Mouse (Mus musculus): ENCODE measurements around the gene Ano7. TPM values are rescaled to one million over a fixed set of nuclear protein-coding genes. Genes with fewer than 3 reads are reported as not detected.

Gene Ano7
- total RNA-seq (2014; fragmentation: Nextera tagmentation) = 0.43 TPM in 1 of 2 replicates, not detected in the other
- 0.99 TPM in 1 of 2 replicates, not detected in the other for total RNA-seq (2017)

GRCm38 (mm10) chr1:93373665-93374064 lies at the start of gene Ano7:
Gene Ano7 (plus strand): TSS chr1:93373930.
- ATAC-seq (replicated peaks; ENCODE audit: poor library complexity, severe bottlenecking) = no peak

DNA sequence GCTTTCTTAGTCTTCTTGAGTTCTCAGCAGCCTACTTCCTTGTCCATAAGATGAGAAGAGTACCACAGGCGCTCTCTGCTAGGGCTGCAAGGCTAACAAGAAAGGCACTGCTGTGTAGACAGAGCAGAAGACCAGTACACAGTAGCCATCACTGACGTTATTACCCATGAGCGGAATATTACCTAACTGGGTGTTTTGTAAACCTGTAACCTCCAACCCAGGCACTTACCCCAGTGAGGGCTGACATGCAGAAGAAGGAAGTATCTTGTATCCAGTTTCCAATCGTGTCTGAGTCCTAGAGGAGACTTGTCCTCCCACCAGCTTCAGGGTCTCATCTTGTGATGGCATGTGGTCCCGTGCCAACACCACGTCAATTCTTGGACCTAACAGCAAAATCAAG lies 49.8 kb upstream of the Ano7 start:
- ATAC-seq (replicated peaks; ENCODE audit: poor library complexity, severe bottlenecking) = peak; percentile 33; the same call in 1 of the 2 replicates

GRCm38 (mm10) chr1:93326446-93326845 lies 47.3 kb upstream of the Ano7 start:
- no peak for ATAC-seq (replicated peaks; ENCODE audit: poor library complexity, severe bottlenecking)

GRCm38 (mm10) chr1:93334621-93335020 lies 39.1 kb upstream of the Ano7 start:
- ATAC-seq (replicated peaks; ENCODE audit: poor library complexity, severe bottlenecking) = no peak

DNA sequence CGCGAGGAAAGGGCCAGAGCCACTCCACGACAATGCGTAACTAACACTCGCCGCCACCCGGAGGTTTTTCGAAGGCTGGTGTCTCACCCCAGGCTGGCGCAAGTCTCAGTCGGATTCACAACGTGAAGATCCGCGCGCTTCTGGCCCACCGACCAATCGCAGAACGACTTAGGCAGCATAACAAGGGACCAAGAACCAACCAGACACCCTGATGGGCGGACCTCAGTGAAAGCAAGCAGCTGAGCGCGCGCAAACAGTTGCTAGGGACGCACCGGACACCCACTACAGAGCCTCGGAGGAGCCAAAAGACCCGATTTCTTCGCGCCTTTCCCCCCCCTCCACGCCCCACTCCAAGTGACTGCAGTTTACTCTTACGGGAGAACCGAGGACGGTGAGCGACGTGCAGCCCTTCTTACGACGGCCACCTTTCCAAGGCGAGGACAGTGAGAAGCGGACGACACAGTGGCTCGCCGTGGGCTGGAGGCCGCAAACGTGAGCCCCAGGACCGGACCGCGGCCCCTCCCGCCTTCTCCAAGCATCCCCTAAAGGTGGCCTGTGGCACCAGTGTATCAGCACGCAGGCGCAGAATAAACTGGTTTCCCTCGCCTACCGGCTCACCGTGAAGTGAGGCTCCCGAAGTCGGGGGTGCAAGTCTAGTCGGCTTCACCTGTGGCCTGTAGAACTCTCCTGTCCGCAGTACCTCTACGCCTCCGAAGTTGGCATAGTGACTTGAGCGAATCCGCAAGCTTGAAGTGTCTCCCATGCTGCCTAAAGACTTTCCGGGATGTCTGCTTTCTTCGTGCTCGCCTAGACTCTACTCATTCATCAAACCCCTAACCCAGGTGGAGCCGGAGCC lies 30.9 kb upstream of the Ano7 start, which contains the start of the genes Ppp1r7 and Pask:
Ppp1r7 (plus strand) TSS at position 207 of the 856 bp plus-strand sequence.
Pask (minus strand) TSS at position 835 of the 856 bp plus-strand sequence.
- peak; percentile 87 for ATAC-seq (replicated peaks; ENCODE audit: poor library complexity, severe bottlenecking)

DNA sequence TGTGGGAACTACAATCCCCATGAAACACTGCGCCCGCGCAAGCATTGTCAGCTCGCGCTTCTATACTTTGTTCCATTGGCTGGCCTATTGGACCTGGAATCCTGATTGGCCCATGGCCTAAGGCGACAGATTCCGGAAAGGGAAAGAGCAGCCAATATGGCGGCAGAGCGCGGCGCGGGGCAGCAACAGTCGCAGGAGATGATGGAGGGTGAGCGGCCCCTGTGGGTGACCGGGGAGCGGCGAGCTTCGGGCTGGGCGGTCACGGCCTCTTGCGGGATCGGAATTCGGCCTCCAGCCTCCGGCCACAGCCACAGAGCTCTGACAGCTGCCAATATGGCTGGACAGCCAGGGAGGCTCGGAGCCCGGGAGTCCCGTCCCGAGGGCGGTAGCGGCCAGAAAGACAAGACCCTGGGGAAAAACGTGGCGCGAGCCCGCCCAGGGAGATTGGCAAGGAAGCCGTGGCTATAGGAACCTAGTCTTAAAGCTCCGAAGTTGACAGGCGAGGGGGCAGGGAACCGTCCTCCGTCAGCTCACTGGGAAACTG lies 30.2 kb upstream of the Ano7 start:
- ATAC-seq (replicated peaks; ENCODE audit: poor library complexity, severe bottlenecking) = peak; percentile 83

- ATAC-seq (replicated peaks; ENCODE audit: poor library complexity, severe bottlenecking) = no peak
Observed at GRCm38 (mm10) chr1:93347176-93347575, 26.6 kb upstream of the Ano7 start.

DNA sequence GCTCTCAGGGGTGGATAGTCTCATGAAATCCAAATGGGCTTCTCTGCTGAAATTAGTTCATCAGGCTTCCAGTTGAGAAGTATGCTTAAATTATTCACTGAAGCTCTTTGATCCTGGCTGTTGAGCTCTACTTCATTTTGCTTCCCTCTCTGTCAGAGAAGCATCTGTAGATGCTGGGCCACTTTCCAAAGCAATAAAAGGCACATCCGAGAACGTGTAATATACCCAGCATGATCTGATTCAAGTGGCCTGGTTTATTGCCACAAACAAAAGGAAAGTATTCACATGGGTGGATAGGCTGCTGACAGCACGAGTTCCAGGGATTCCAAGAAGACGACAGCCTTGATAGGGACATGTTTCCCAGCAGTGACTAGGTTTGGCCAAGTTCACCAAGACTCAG lies 24.0 kb upstream of the Ano7 start:
- ATAC-seq (replicated peaks; ENCODE audit: poor library complexity, severe bottlenecking) = no peak

GRCm38 (mm10) chr1:93352724-93353123 lies 21.0 kb upstream of the Ano7 start:
- ATAC-seq (replicated peaks; ENCODE audit: poor library complexity, severe bottlenecking) = no peak

DNA sequence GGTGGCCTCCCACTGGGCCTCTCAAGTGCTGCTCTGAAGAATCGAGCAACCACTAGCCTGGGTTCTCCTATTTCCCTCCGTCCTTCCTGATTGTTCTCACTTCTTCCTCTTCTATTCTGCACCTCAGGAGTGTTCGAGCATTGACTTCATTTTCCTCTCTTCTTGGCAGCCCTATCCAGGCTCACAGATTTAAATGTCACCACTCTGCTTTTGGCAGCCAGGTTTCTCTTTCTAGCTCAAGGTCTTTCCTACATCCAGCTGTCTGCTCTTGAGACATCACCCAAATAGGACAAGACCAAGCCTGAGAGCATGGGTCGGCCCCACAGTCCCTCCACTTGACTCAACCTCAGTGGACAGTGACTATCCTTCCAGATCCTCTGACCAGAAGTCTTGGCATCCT lies 11.1 kb upstream of the Ano7 start:
- no peak for ATAC-seq (replicated peaks; ENCODE audit: poor library complexity, severe bottlenecking)

DNA sequence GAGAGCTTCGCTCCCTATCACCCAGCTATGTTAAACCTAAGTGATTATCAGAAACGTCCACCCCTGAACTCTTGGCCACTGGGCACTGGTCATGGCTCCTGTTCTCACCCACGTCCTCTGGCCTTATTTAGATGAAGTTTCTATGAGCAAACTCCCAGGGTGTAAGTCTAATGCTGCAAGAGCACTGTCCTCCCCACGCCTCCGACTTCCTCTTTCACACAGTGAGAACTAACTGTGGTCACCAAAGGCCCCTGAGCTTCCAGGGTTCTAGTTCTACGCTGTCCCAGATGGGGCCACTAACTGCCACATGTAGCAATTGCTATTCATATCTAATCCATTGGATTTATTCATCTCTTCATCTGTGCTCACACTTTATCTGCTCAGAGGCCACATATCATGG lies 8.1 kb upstream of the Ano7 start:
- peak; percentile 88 for ATAC-seq (replicated peaks; ENCODE audit: poor library complexity, severe bottlenecking)

- ATAC-seq (replicated peaks; ENCODE audit: poor library complexity, severe bottlenecking) = no peak
Observed at GRCm38 (mm10) chr1:93377307-93377706, 3.6 kb downstream of the Ano7 start.

- ATAC-seq (replicated peaks; ENCODE audit: poor library complexity, severe bottlenecking) = no peak
Observed at GRCm38 (mm10) chr1:93379117-93379516, 5.4 kb downstream of the Ano7 start.

GRCm38 (mm10) chr1:93387198-93387597 lies 13.5 kb downstream of the Ano7 start:
- ATAC-seq (replicated peaks; ENCODE audit: poor library complexity, severe bottlenecking) = no peak

DNA sequence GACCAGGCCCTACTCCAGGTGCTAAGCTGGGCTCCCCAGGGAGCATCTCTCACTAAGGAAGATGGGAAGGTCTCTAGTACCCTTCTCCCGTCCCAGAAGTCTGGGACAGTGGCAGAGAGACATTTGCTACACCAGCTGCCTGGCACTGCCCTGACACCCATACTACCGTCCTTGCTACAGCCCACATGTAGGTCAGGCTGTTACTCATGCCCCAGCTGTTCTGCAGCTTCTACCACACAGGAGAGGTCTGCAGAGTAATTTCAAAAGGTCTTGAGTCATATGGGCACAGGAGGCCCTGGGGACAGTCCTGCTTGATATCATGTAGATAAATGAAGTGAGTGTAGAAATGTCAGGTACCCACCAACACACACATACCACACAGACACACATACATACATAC lies 15.2 kb downstream of the Ano7 start:
- ATAC-seq (replicated peaks; ENCODE audit: poor library complexity, severe bottlenecking) = no peak

GRCm38 (mm10) chr1:93401191-93402052 lies 27.7 kb downstream of the Ano7 start:
- ATAC-seq (replicated peaks; ENCODE audit: poor library complexity, severe bottlenecking) = peak; percentile 83

GRCm38 (mm10) chr1:93403403-93403802 lies 29.7 kb downstream of the Ano7 start:
- peak; percentile 18; the same call in 1 of the 2 replicates for ATAC-seq (replicated peaks; ENCODE audit: poor library complexity, severe bottlenecking)

- ATAC-seq (replicated peaks; ENCODE audit: poor library complexity, severe bottlenecking) = no peak
Observed at GRCm38 (mm10) chr1:93432087-93432486, 58.4 kb downstream of the Ano7 start.

DNA sequence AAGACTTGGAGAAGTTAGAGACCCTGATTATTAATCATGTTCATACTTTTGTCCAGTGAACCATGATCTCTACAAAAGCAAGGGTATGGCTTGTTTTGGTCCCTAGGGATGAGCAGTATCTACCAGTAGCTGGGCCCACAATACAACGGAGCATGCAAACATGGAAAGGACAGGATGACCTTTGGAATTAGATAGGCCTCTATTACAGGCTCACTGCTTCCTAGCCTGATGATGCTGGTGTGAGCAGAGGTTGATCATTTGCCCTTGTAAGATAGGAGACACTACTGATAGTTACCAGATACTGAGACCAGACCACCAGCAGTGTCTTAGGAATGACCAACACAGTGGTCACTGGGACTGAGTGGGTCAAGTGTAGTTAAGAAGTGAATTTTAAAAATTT lies 65.6 kb downstream of the Ano7 start:
- no peak for ATAC-seq (replicated peaks; ENCODE audit: poor library complexity, severe bottlenecking)

DNA sequence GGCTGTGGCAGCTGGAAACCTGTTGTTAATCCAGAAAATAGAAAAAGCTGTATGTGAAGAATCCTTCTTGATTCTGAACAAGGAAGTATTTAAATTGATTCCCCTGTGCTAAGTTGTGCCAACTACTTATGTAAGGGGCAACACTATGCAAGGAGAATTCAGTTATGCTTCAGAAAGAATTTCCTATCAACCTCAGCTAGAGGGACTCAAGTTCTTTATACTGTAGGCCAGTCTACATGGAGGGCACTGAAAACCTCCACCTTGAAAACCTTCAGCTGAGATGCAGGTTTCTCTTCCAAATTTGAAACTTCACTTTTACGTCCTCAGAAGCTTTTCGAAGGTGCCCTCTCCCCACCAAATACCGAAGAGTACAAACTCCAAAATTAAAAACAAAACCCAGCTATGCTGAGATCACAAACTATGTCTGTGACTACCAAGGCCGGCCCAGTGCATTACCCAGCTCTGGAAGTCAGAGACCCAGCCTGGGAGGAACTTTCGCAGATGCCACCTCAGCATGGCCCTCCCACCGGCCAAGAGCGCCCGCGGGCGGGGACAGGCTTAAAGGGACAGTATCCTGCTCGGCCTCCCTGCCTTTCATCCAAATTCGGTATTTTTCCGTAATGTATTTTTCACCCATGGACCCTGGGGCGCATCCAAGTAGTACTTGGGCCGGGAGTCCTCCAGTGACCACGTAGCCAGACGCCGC lies 70.8 kb downstream of the Ano7 start:
- peak; percentile 61 for ATAC-seq (replicated peaks; ENCODE audit: poor library complexity, severe bottlenecking)

Data from granulocyte monocyte progenitor cell, adult 5-6 weeks (primary cell).